Mouse (Mus musculus): ENCODE data around the gene Cdyl. TPM values are rescaled to one million over a fixed set of nuclear protein-coding genes. Genes with fewer than 3 reads are reported as not detected.

Cdyl gene
- polyA plus RNA-seq (2012; rRNA removed) = 5.7 TPM in 2 replicates

GRCm38 (mm10) chr13:35659406-35659985, at the start of gene Cdyl:
Gene Cdyl, plus strand, starts transcription at chr13:35659833.

GRCm38 (mm10) chr13:35905879-35906481, 246.3 kb downstream of the Cdyl start, which contains the start of gene Rpp40:
Gene Rpp40, minus strand, starts transcription at chr13:35906359.

Other genes starting within 250 kb of the Cdyl start
- 2.2 and 2.3 TPM in 2 replicates for gene Rpp40, start 246.5 kb downstream of the Cdyl start, polyA plus RNA-seq (2012; rRNA removed)